Mouse (Mus musculus): ENCODE measurements at regions not wholly inside any gene's neighbourhood (a gene's known extent, or its start where the extent isn't known, plus 50 kb on each side); places are given as distances from the start of the nearest gene placed in this dataset.
"Not testable (repeated sequence)": the region's sequence is repeated elsewhere in the genome, so short reads cannot be mapped to it uniquely, and the experiment has no call there.

- DNase-seq (ENCODE audit: low spot score): no peak
Observed at GRCm38 (mm10) chr13:18651658-18652057, 65.4 kb upstream of the Vps41 start.

DNA sequence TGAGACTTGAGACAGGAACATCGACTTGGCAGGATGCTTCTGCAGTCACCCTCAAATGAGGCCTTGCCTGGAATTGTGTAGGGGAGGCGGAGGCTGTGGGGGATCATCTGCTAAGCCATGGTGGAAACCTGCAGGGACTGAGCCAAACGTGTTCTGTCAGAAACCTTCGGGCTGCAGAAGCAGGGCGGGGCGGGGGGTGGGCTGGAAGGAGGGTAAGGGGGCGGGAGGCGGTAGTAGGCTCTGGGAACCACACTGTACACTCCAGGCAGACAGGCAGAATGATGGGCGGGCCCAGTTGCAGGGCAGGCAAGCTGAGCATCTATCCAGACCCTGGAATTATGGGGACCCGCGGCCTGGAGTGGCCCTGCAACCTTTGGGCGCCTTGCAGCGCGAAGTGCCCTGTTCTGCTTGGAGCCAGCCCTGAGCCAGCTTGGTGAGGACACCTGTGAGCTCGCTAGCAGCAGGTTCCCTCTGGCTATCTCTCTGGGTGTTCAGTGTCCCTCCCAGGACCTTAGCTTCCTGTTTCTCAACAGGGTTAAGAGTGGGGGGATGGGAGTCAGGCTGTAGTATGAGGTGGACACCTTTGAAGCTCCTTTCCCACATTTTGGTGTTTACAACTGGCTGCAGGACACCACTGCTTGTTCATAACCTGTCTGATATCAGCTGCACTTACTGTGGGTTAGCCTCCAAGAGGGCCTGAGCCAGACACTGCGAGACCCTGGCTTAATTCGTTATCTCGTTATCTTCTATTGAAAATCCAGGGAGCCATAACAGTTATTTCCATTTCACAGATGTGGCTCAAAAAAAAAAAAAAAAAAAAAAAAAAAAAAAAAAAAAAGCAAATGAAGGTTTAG lies 102.1 kb upstream of the Vps41 start:
- peak; percentile 22 for DNase-seq (ENCODE audit: low spot score)

DNA sequence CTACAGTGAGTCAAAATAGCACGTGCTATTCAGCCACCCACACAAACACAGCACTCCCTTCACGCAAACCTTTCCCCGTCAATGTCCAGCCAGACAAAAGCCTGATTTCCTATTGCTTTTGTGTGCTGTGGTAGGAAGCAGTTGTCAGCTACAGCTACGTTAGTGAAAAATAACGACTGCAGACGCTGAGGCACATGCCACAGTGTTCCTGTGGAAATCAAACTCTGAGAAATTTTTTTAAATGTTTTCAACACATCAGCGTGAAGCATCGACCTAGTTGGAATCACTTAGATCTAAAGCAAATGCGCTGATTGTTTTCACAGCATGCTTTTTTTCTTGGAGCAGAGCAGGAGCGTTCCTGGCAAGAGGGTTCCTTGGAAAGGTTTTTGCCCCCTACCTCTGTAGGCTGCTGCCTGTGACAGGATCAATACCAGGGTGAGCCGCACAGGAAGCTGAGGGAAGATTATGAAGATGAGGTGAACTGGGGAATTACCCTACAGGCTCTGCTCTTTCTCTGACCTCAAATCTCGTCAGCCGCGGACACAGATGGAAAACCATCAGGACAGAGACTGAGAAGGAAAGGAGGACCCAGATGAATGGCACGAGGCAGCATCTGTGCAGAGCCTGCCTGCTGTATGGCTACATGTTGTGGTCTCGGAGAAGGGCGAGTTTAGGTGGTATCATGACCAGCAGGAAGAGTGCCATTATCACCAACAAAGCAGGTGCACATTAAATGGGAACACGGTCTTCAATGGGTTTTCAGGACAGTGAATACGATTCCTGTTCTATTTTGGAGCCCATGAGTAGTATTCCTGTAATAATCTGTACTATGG lies 136.2 kb upstream of the Vps41 start:
- no peak for DNase-seq (ENCODE audit: low spot score)

- DNase-seq (ENCODE audit: low spot score): no peak
Observed at GRCm38 (mm10) chr13:18576016-18576415, 141.1 kb upstream of the Vps41 start.

- no peak for DNase-seq (ENCODE audit: low spot score)
Observed at GRCm38 (mm10) chr13:18575599-18575998, 141.5 kb upstream of the Vps41 start.

DNA sequence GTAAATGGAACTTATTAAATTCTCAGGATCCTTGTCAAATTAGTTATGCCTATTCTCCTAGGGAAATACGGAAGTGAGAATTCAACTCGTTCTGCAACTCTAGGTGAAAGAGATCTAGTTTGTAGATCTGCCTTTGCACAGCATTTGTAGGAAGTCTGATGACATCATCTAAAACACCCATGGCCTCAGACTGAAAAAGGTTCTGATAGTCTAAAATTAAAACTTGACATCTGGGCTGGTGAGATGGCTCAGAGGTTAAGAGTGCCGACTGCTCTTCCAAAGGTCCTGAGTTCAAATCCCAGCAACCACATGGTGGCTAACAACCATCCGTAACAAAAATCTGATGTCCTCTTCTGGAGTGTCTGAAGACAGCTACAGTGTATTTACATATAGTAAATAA lies 144.5 kb upstream of the Pou6f2 start:
- DNase-seq (ENCODE audit: low spot score): not testable (repeated sequence)

- DNase-seq (ENCODE audit: low spot score): peak; percentile 2
Observed at GRCm38 (mm10) chr13:18530509-18530908, 133.0 kb upstream of the Pou6f2 start.

DNA sequence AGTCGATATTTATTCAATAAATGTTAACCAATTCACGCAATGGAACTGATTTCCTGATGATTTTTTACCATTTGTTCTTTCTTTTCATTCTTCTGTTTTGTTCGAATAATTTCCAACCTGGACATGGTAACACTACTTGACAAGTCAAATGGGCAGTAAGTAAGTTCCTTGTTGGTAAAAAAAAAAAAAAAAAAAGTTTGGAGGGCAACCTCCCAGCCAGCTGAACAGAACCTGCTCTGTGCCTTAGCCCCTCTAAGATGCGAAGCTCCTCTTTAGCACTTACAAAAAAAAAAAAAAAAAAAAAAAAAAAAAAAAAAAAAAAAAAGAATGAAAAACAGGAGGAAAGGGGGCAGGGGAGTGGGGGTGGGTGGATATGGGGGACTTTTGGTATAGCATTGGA lies 100.7 kb upstream of the Pou6f2 start:
- DNase-seq (ENCODE audit: low spot score): no peak

GRCm38 (mm10) chr13:18497582-18498157 lies 100.2 kb upstream of the Pou6f2 start:
- no peak for DNase-seq (ENCODE audit: low spot score)

DNA sequence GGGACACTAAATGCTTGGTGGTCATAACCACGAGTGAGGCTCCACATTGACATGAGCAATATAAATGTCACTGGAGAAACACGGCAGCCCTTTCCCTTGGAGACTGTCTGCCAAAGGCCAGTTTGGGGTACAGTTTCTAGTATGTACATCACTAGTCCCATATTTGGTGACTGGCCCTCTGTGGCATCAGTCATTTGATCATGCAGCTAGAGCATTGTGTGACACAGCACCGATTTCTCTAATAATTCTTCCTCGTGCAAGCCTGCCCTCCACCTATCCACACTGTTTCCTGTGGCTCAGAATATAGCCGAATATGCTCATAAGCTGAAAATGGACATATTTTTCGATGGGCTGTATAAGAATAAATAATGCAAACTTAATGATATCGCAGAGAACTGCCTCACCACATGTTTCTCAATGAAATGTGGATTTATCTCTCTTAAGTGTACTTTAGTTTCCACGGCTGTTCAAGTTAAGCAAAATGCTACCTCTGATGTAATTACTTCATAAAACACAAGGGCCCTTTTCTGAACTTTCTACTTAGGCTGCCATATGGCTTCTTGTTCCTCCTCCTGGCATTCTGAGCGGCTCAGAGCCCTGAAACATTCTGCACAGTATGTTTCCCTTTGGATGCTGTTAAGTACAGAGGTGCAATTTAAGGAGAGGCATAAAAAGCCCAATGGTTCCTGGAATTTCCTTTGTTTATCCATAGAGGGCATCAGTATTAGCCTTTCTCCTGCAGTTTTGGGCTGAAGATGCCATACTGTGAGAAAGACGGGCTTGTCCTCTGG lies 97.7 kb upstream of the Pou6f2 start:
- DNase-seq (ENCODE audit: low spot score): no peak

DNA sequence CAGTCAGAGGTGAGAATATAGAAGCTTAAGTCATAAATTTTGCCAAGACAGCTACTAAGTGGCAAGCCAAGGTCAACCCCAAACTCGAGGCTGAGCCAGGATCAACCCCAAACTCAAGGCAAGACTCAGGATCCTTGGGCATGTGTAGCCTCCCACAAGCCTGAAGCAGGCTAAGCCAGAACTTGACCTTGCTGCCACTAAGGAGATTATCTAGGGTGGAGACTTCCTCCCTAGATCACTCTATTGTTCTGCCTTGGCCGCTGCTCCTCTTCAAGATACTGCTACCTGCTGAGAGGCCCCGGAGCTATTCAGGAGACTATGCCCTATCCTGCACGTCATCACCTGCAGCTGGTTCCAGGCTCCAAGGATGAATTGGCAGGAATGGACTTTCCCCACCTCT lies 88.3 kb upstream of the Pou6f2 start:
- not testable (repeated sequence) for DNase-seq (ENCODE audit: low spot score)

GRCm38 (mm10) chr13:18485080-18485479 lies 87.6 kb upstream of the Pou6f2 start:
- DNase-seq (ENCODE audit: low spot score): no peak

DNA sequence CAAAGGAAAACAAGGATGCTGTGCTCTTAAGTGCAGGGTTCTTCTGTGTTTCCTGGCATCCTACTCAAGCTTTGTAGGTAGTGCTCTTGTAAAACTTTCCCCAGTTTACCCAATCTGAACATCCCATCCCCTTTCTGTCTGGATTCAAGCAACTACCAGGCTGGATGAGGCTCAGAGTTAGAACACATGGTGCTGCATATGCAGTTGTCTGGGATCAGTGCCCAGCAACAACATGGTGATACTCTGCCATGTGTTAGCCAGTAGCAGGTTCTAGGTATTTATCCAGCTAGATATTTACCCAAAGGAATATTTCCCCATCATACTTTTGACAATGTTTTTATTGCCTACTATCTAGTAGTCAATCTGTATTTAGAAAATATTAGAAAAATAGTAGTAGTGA lies 78.8 kb upstream of the Pou6f2 start:
- DNase-seq (ENCODE audit: low spot score): no peak

DNA sequence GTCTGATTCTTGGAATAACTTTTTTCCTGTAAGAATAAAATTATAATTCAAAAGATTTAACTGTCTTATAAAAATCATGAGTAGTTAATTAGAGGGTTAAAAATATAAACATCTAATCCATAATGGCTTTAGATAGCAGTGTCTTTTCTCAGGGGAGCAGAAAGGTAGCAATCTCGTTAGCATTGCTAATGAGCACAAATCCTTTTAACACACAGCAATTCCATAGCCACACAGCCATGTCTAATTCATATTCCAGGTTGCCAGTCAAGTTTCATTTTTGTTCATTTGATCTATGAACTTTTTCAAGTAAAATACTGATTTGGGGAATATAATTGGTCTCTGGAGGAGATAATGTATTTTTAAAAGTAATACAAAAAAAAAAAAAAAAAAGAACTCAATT lies 74.0 kb upstream of the Pou6f2 start:
- no peak for DNase-seq (ENCODE audit: low spot score)

DNA sequence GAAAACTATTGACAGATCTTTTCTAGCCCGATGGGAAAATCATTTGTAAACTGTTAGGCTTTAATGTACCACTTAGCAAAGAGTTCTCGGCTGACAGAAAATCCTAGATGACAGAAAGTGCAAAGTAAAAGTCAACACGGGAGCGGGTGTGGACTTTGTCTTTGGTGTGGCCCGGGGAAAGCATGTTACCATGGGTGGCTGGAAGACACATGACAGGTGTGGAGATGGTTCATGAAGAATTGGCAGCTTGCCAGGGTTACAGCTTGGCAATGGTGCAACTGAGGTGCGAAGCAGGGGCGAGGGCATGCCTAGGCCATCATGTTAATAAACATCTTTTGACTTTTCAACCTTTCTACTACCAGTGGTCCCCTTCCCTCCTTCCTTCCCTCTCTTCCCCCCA lies 68.4 kb upstream of the Pou6f2 start:
- DNase-seq (ENCODE audit: low spot score): no peak

- no peak for DNase-seq (ENCODE audit: low spot score)
Observed at GRCm38 (mm10) chr13:18462221-18462620, 64.7 kb upstream of the Pou6f2 start.

DNA sequence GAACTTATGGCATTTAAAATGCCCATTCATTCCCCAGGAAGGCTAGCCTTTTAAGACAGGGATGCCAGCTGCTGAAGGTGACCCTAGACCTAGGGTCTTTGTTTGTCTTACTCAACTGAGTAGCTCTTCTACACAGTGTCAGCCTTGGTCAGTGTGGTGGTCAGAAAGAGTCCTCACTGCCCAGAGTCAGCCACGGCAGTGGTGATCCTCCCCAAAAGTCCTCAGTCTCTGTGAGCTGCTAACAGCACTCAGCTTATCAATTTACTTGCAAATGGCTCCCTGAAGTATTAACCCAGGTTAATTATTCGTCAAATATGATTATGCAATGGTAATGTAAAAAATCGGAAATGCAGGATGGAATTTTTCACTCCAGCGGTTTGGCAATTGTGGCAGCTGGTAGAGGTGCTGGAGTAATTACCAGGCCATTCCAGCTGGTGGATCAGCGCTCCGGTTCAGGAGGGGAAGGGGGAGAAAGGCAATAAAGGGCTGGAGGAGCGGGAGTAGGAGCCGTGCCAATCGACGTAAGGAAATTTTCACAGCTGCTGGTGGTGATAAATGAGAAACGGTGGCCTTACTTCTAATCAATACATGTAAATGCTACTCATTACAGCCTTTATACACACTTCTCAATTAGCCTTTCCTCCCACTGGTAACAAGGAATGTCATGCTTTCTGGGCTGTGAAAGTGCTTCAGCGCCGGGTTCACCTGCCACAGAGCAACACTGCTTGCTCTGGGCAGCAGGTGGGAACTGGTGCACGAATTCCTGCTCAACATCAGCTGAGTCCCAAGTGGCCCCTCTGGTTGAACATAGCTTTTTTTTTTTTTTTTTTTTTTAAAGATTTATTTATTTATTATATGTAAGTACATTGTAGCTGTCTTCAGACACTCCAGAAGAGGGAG lies 60.1 kb upstream of the Pou6f2 start:
- DNase-seq (ENCODE audit: low spot score): no peak

Measured in yolk sac, embryonic 10.5 days (tissue).